Mouse (Mus musculus) cerebellum, adult 2 months (tissue): ENCODE data around the gene Msantd1.

Experiments
- CTCF ChIP-seq: fragments of 200-500 bp; IDR thresholded peaks from 2 replicates; pipeline ENCODE4 v1.5.1; 2011; ENCODE audit warnings: low read depth, mild to moderate bottlenecking, control low read depth, low read length, moderate library complexity, borderline replicate concordance; ENCODE audit not compliant: insufficient read depth
- POLR2A ChIP-seq: fragments of 200-500 bp; IDR thresholded peaks from 2 replicates; pipeline ENCODE4 v1.6.1; 2011; ENCODE audit warnings: low read length, control low read depth, borderline replicate concordance; ENCODE audit not compliant: insufficient read depth

- no peak for TF ChIP-seq CTCF
- TF ChIP-seq POLR2A = no peak
Observed at GRCm38 (mm10) chr5:34908726-34909633, 1.2 kb downstream of the Msantd1 start.
